Mouse (Mus musculus) heart, embryonic 10.5 days (tissue): ENCODE measurements around the gene Ttc4. TPM values are rescaled to one million over a fixed set of nuclear protein-coding genes. Genes with fewer than 3 reads are reported as not detected.
A peak's percentile ranks its signal among the peaks of the same experiment; 100 is the strongest.

ENCODE experiments used
- DNase-seq: peaks from one replicate; pipeline ENCODE4 v3.0.0-alpha.2; 2017; ENCODE audit warnings: low spot score
- H3K27ac ChIP-seq: fragments of 300-500 bp; sonication (generic); 2 replicates; pipeline ENCODE4 v1.5.1; 2016; ENCODE audit warnings: mild to moderate bottlenecking
- H3K27me3 ChIP-seq: fragments of 300-500 bp; sonication (generic); 2 replicates; pipeline ENCODE4 v1.6.1; 2016; ENCODE audit warnings: mild to moderate bottlenecking; ENCODE audit not compliant: poor library complexity, insufficient read depth, severe bottlenecking
- H3K36me3 ChIP-seq: fragments of 300-500 bp; sonication (generic); 2 replicates; pipeline ENCODE4 v1.6.1; 2016; ENCODE audit warnings: mild to moderate bottlenecking, moderate library complexity
- H3K4me1 ChIP-seq: fragments of 300-500 bp; sonication (generic); 2 replicates; pipeline ENCODE4 v1.6.1; 2016; ENCODE audit warnings: mild to moderate bottlenecking
- H3K4me3 ChIP-seq: fragments of 300-500 bp; sonication (generic); 2 replicates; pipeline ENCODE4 v1.5.1; 2016; ENCODE audit warnings: mild to moderate bottlenecking, moderate library complexity
- H3K9me3 ChIP-seq: fragments of 300-500 bp; sonication (generic); 2 replicates; pipeline ENCODE4 v1.6.1; 2016; ENCODE audit warnings: mild to moderate bottlenecking, moderate library complexity
- WGBS: fragments of 180-500 bp; shearing (Covaris S2); methylation state at CpG from one replicate; pipeline ENCODE4 v1.1.7; 2016; 5-methylcytosine and 5-hydroxymethylcytosine counted together
- polyA plus RNA-seq: library from polyadenylated mRNA; unstranded; fragments of >200 nt; fragmentation: Nextera tagmentation; extraction: Ambion mirVana; gene quantifications from 2 replicates; pipeline ENCODE4 v1.2.1, GENCODE M21; 2016

The Ttc4 gene
- polyA plus RNA-seq = 71.7 and 86.0 TPM in 2 replicates

GRCm38 (mm10) chr4:106678442-106679118 is at the start of gene Ttc4:
Gene Ttc4, minus strand, starts transcription at chr4:106678944.
- WGBS = under 1% methylated on average over 43 of the region's 43 CpGs
- peak; percentile 97 for DNase-seq
- Histone ChIP-seq H3K36me3 (peaks cover 35% of the 10 kb centered on the region), H3K9me3 (no peaks in the 10 kb centered on the region), H3K4me1 (peaks cover 14% of the 10 kb centered on the region), H3K27me3 (0 out of 2 replicates have a peak, but pooled peaks cover 6% of the 10 kb centered on the region), H3K27ac (peak within 1 kb of the TSS; percentile 87), H3K4me3 (peak within 1 kb of the TSS; percentile 88)

- 79% methylated on average over 4 of the region's 4 CpGs for WGBS
- H3K9me3 ChIP-seq = no peaks in the 10 kb centered on the region
- H3K27ac ChIP-seq = no peak overlapping the region
- H3K36me3 ChIP-seq = no peaks in the 10 kb centered on the region
- H3K27me3 ChIP-seq = peaks cover 19% of the 10 kb centered on the region
- no peak overlapping the region for H3K4me3 ChIP-seq
- H3K4me1 ChIP-seq = no peaks in the 10 kb centered on the region
- no peak for DNase-seq
These were observed 41.9 kb upstream of the Ttc4 start for GRCm38 (mm10) chr4:106720631-106721030.

- no peak overlapping the region for H3K4me3 ChIP-seq
- DNase-seq = no peak
- WGBS = 83% methylated on average over 6 of the region's 6 CpGs
- peaks cover 37% of the 10 kb centered on the region for H3K27me3 ChIP-seq
- no peak overlapping the region for H3K27ac ChIP-seq
- H3K36me3 ChIP-seq = no peaks in the 10 kb centered on the region
- H3K9me3 ChIP-seq = no peaks in the 10 kb centered on the region
- H3K4me1 ChIP-seq = no peaks in the 10 kb centered on the region
These were observed 34.9 kb upstream of the Ttc4 start for GRCm38 (mm10) chr4:106713622-106714021.

- no peaks in the 10 kb centered on the region for H3K36me3 ChIP-seq
- peaks cover 29% of the 10 kb centered on the region for H3K27me3 ChIP-seq
- peak overlapping the region; percentile 37; the same call in 1 of the 2 replicates for H3K27ac ChIP-seq
- H3K4me3 ChIP-seq = peak overlapping the region; percentile 36
- H3K4me1 ChIP-seq = peaks cover 16% of the 10 kb centered on the region
- peak; percentile 89 for DNase-seq
- no peaks in the 10 kb centered on the region for H3K9me3 ChIP-seq
- 1% methylated on average over 8 of the region's 8 CpGs for WGBS
These were observed 29.7 kb upstream of the Ttc4 start for GRCm38 (mm10) chr4:106708408-106708807.

GRCm38 (mm10) chr4:106707957-106708356 is 29.2 kb upstream of the Ttc4 start:
- Histone ChIP-seq H3K4me1 (peaks cover 16% of the 10 kb centered on the region), H3K36me3 (no peaks in the 10 kb centered on the region), H3K9me3 (no peaks in the 10 kb centered on the region), H3K27ac (peak overlapping the region; percentile 37; the same call in 1 of the 2 replicates), H3K4me3 (peak overlapping the region; percentile 36), H3K27me3 (peaks cover 33% of the 10 kb centered on the region)
- WGBS = 29% methylated on average over 5 of the region's 5 CpGs
- DNase-seq = no peak

GRCm38 (mm10) chr4:106705096-106705665 is 26.4 kb upstream of the Ttc4 start:
- Histone ChIP-seq H3K4me3 (no peak overlapping the region), H3K9me3 (no peaks in the 10 kb centered on the region), H3K27me3 (peaks cover 56% of the 10 kb centered on the region), H3K27ac (no peak overlapping the region), H3K4me1 (peaks cover 21% of the 10 kb centered on the region), H3K36me3 (no peaks in the 10 kb centered on the region)
- WGBS = 56% methylated on average over 8 of the region's 8 CpGs
- no peak for DNase-seq

- Histone ChIP-seq H3K27ac (no peak overlapping the region), H3K9me3 (no peaks in the 10 kb centered on the region), H3K4me3 (no peak overlapping the region), H3K27me3 (peaks cover 54% of the 10 kb centered on the region), H3K4me1 (peaks cover 26% of the 10 kb centered on the region), H3K36me3 (no peaks in the 10 kb centered on the region)
- WGBS = 70% methylated on average over 11 of the region's 11 CpGs
- DNase-seq = no peak
These were observed 25.7 kb upstream of the Ttc4 start for GRCm38 (mm10) chr4:106704416-106704815.

GRCm38 (mm10) chr4:106703956-106704355 is 25.2 kb upstream of the Ttc4 start:
- Histone ChIP-seq H3K4me1 (peaks cover 26% of the 10 kb centered on the region), H3K27ac (no peak overlapping the region), H3K27me3 (peaks cover 52% of the 10 kb centered on the region), H3K36me3 (no peaks in the 10 kb centered on the region), H3K9me3 (no peaks in the 10 kb centered on the region), H3K4me3 (no peak overlapping the region)
- WGBS = 74% methylated on average over 10 of the region's 10 CpGs
- DNase-seq = no peak

- H3K27ac ChIP-seq = no peak overlapping the region
These were observed 22.1 kb upstream of the Ttc4 start for GRCm38 (mm10) chr4:106700798-106701197.

GRCm38 (mm10) chr4:106699989-106700388 is 21.2 kb upstream of the Ttc4 start:
- Histone ChIP-seq H3K36me3 (no peaks in the 10 kb centered on the region), H3K27me3 (peaks cover 45% of the 10 kb centered on the region), H3K27ac (no peak overlapping the region), H3K4me3 (peak overlapping the region; percentile 3; the same call in 1 of the 2 replicates), H3K9me3 (no peaks in the 10 kb centered on the region), H3K4me1 (peaks cover 17% of the 10 kb centered on the region; the same call in 1 of the 2 replicates)
- no peak for DNase-seq
- 21% methylated on average over 9 of the region's 9 CpGs for WGBS

More at GRCm38 (mm10) chr4:106700798-106701197, 22.1 kb upstream of the Ttc4 start:
- Histone ChIP-seq H3K9me3 (no peaks in the 10 kb centered on the region), H3K4me3 (no peak overlapping the region), H3K27me3 (peaks cover 40% of the 10 kb centered on the region), H3K36me3 (no peaks in the 10 kb centered on the region), H3K4me1 (peaks cover 17% of the 10 kb centered on the region; the same call in 1 of the 2 replicates)
- DNase-seq = no peak
- 59% methylated on average over 4 of the region's 4 CpGs for WGBS

GRCm38 (mm10) chr4:106693841-106694430 is 15.2 kb upstream of the Ttc4 start:
- no peaks in the 10 kb centered on the region for H3K9me3 ChIP-seq
- 78% methylated on average over 15 of the region's 15 CpGs for WGBS
- no peak overlapping the region for H3K27ac ChIP-seq
- H3K36me3 ChIP-seq = no peaks in the 10 kb centered on the region
- no peak overlapping the region for H3K4me3 ChIP-seq
- peaks cover 26% of the 10 kb centered on the region for H3K27me3 ChIP-seq
- peaks cover 3% of the 10 kb centered on the region for H3K4me1 ChIP-seq
- no peak for DNase-seq

GRCm38 (mm10) chr4:106688636-106689296 is 10.0 kb upstream of the Ttc4 start:
- Histone ChIP-seq H3K9me3 (no peaks in the 10 kb centered on the region), H3K27me3 (peaks cover 11% of the 10 kb centered on the region), H3K4me1 (peaks cover 11% of the 10 kb centered on the region), H3K27ac (peak overlapping the region; percentile 30; the same call in 1 of the 2 replicates), H3K4me3 (no peak overlapping the region), H3K36me3 (no peaks in the 10 kb centered on the region)
- no peak for DNase-seq
- WGBS = 30% methylated on average over 3 of the region's 3 CpGs
